Mouse (Mus musculus) splenic B cell, adult 2 months (primary cell): ENCODE data around the gene Stambp.
"Not testable (repeated sequence)": the region's sequence is repeated elsewhere in the genome, so short reads cannot be mapped to it uniquely, and the experiment has no call there.

ENCODE experiments used
- DNase-seq: peaks from one replicate; pipeline ENCODE4 v3.0.0-alpha.2; 2011; ENCODE audit warnings: low read depth, low spot score
- H3K27me3 ChIP-seq: 2 replicates; pipeline ENCODE4 v1.6.1; 2012; ENCODE audit warnings: mild to moderate bottlenecking, low read length, moderate library complexity, mixed read lengths; ENCODE audit not compliant: control insufficient read depth, poor library complexity, insufficient read depth, severe bottlenecking
- H3K36me3 ChIP-seq: 2 replicates; pipeline ENCODE4 v1.6.1; 2012; ENCODE audit warnings: mild to moderate bottlenecking, low read length, moderate library complexity, mixed read lengths; ENCODE audit not compliant: control insufficient read depth, poor library complexity, insufficient read depth, severe bottlenecking

The Stambp gene

DNA sequence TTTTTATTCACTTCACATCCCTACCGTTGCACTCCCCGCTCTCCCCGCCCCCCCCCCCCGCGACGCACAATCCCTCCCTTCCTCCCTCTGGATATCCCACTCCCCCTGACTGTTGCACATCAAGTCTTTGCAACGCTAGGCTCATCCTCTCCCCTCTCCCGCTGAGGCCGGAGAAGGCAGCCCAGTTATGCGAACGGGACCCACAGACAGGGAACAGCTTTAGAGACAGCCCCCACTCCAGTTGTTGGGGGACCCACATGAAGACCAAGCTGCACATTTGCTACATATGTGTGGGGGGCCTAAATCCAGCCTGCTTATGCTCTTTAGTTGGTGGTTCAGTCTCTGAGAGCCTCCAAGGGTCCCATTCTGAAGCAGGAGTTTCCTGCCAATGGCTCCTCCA lies at the start of gene Stambp:
Stambp (minus strand) TSS at position 59 of the 400 bp plus-strand sequence.
- H3K27me3 ChIP-seq = no peaks in the 10 kb centered on the region
- DNase-seq = no peak
- no peaks in the 10 kb centered on the region for H3K36me3 ChIP-seq

- no peaks in the 10 kb centered on the region for H3K27me3 ChIP-seq
- no peaks in the 10 kb centered on the region for H3K36me3 ChIP-seq
- DNase-seq = no peak
Measured at GRCm38 (mm10) chr6:83619955-83620354, 47.4 kb upstream of the Stambp start.

GRCm38 (mm10) chr6:83617581-83618335 lies 45.2 kb upstream of the Stambp start:
- Histone ChIP-seq H3K27me3 (no peaks in the 10 kb centered on the region), H3K36me3 (no peaks in the 10 kb centered on the region)
- DNase-seq = no peak

DNA sequence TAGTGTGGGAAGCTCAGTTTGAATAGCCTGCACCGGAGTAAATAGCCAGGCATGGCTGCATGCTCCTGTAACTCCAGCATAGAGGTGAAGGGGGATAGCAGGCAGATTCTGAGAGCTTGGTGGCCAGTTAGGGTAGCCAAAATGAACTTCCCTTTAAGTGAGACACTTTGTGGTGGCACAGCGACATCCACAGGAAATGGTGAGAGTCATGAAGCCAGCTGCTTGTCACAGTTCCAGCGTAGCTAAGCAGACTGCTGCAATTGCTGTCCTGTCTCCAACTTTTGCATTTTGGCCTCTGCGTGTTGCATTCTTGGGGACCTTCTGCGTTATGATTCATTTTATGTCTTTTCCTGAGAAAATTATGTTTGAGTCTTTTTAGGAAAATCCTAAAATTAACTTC lies 44.0 kb upstream of the Stambp start:
- Histone ChIP-seq H3K27me3 (no peaks in the 10 kb centered on the region), H3K36me3 (no peaks in the 10 kb centered on the region)
- DNase-seq = peak; percentile 14

GRCm38 (mm10) chr6:83614469-83614868 lies 41.9 kb upstream of the Stambp start:
- no peaks in the 10 kb centered on the region for H3K36me3 ChIP-seq
- no peaks in the 10 kb centered on the region for H3K27me3 ChIP-seq
- no peak for DNase-seq

- no peaks in the 10 kb centered on the region for H3K27me3 ChIP-seq
- H3K36me3 ChIP-seq = no peaks in the 10 kb centered on the region
- DNase-seq = no peak
Measured at GRCm38 (mm10) chr6:83612976-83613375, 40.4 kb upstream of the Stambp start.

- no peak for DNase-seq
- Histone ChIP-seq H3K27me3 (no peaks in the 10 kb centered on the region), H3K36me3 (no peaks in the 10 kb centered on the region)
Measured at GRCm38 (mm10) chr6:83599636-83600174, 27.2 kb upstream of the Stambp start.

- no peak for DNase-seq
- no peaks in the 10 kb centered on the region for H3K27me3 ChIP-seq
- H3K36me3 ChIP-seq = no peaks in the 10 kb centered on the region
Measured at GRCm38 (mm10) chr6:83599060-83599550, 26.6 kb upstream of the Stambp start.

DNA sequence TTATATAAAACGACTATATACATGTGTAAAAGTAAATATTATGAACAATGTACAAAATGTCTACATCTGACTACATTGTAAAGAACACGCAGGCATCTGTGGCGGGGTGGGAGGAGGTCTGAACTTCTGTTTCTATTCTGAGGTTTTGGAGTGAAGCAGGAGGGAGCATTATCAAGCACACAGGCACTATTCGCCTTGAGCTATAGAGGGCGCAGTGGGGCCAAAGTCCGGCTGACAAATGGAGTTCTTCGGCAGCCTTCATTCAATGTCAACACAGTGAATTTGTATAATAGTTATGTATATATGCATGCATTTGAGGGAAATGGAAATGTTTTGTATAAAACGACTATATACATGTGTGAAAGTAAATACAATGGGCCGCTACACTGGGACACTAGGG lies 26.1 kb upstream of the Stambp start:
- H3K27me3 ChIP-seq = no peaks in the 10 kb centered on the region
- DNase-seq = peak; percentile 48

GRCm38 (mm10) chr6:83597988-83598387 lies 25.5 kb upstream of the Stambp start:
- Histone ChIP-seq H3K36me3 (no peaks in the 10 kb centered on the region), H3K27me3 (no peaks in the 10 kb centered on the region)
- no peak for DNase-seq

More for the DNA sequence above, 26.1 kb upstream of the Stambp start:
- no peaks in the 10 kb centered on the region for H3K36me3 ChIP-seq

DNA sequence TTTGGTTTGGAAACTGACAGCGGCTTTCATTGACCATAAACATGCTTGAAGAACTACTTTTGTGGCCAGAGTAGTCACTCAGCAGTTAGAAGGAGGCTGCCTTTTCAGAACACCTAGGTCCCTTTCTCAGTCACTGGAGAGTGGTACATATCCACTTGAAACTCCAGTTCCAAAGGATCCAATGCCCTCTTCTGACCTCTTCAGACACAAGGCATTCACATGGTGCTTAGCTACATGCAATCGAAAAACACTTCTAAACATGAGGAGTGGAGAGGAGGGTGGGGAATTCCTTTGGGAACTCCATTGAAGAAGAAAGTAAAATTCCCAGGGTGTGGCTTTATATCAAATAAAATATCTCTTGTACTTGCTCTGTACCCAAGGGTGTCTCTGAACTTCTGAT lies 22.5 kb upstream of the Stambp start:
- no peaks in the 10 kb centered on the region for H3K27me3 ChIP-seq
- no peaks in the 10 kb centered on the region for H3K36me3 ChIP-seq
- no peak for DNase-seq

GRCm38 (mm10) chr6:83593896-83594295 lies 21.4 kb upstream of the Stambp start:
- no peaks in the 10 kb centered on the region for H3K36me3 ChIP-seq
- DNase-seq = no peak
- no peaks in the 10 kb centered on the region for H3K27me3 ChIP-seq

- H3K36me3 ChIP-seq = no peaks in the 10 kb centered on the region
- no peaks in the 10 kb centered on the region for H3K27me3 ChIP-seq
- DNase-seq = no peak
Measured at GRCm38 (mm10) chr6:83592051-83592450, 19.5 kb upstream of the Stambp start.

GRCm38 (mm10) chr6:83590301-83590700 lies 17.8 kb upstream of the Stambp start:
- no peak for DNase-seq
- no peaks in the 10 kb centered on the region for H3K36me3 ChIP-seq
- H3K27me3 ChIP-seq = no peaks in the 10 kb centered on the region

DNA sequence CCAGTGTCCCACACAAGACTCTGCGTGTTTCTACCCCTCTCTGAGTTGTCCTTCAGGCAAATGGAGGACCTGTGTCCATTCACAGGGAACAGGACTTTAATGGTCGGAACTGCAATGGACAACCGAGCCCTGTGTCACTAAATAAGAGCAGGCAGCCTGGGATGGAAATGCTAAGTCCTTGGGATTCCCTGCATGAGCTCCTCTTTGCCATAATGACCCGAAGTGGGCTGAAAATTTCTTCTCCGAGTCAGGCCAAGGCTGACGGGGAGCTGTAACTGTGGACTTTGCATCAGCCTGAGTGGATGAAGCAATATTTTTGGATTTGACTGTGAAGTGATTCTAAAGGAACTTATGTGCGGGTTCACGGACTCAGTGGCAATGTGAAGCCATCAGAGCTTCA lies 14.7 kb upstream of the Stambp start:
- DNase-seq, H3K27me3 ChIP-seq, H3K36me3 ChIP-seq: not testable (repeated sequence)
